ENCODE assay signal across 8 mouse cellular contexts in genomic region chr1:52844782-52845665, GRCm38 (mm10). TPM values are rescaled to one million over a fixed set of nuclear protein-coding genes. Genes with fewer than 3 reads are reported as not detected.
DNase-seq lines count a peak whose midpoint lies in the region; ATAC-seq lines count a peak whose summit lies in the region.

TSS of gene Hibch (plus strand) at chr1:52844929.

- H3K4me3 ChIP-seq in hindbrain, embryonic 12.5 days, result peak within 1 kb of the TSS; percentile 53

- H3K36me3 ChIP-seq in hindbrain, embryonic 12.5 days, result no peaks in the 10 kb centered on the region

- peak within 1 kb of the TSS; percentile 65 for H3K9ac ChIP-seq in hindbrain, embryonic 12.5 days

- no peaks in the 10 kb centered on the region for H3K9me3 ChIP-seq in hindbrain, embryonic 12.5 days (replicated peaks)

- peak; percentile 100 for DNase-seq in NIH3T3 (ENCODE audit: low read depth)
- peak; percentile 99 for DNase-seq in cerebellum, postnatal 10 days
- DNase-seq in frontal cortex, postnatal 10 days (ENCODE audit: low spot score in 2 of 2), result peak; percentile 97 to 98
- DNase-seq in layer of hippocampus, postnatal 14 days (ENCODE audit: low spot score in 2 of 2), result peak; percentile 91 to 97
- DNase-seq in lung, postnatal 14 days, result peak; percentile 98
- DNase-seq in retina, adult 2 months (ENCODE audit: low read depth, low spot score), result peak; percentile 95
- peak; percentile 98 to 99 for DNase-seq in thymus, postnatal 36 days

- H3K4me1 ChIP-seq in hindbrain, embryonic 12.5 days, result peaks cover 13% of the 10 kb centered on the region

- no peaks in the 10 kb centered on the region for H3K27me3 ChIP-seq in hindbrain, embryonic 12.5 days

- peak; percentile 100 for ATAC-seq in hindbrain, embryonic 12.5 days (ENCODE audit: low FRiP score)

- H3K4me2 ChIP-seq in hindbrain, embryonic 12.5 days (replicated peaks), result peak within 1 kb of the TSS; percentile 62

- H3K27ac ChIP-seq in hindbrain, embryonic 12.5 days, result peak within 1 kb of the TSS; percentile 82

- WGBS in hindbrain, embryonic 12.5 days, result 3% methylated on average over 45 of the region's 45 CpGs

RNA-seq across cellular contexts. Expression of gene Hibch, which starts in this region (rescaled TPM):
- polyA plus RNA-seq in hindbrain, embryonic 12.5 days (2016; fragmentation: Nextera tagmentation; extraction: Ambion mirVana), result 32.0 and 32.6 TPM in 2 replicates
- 10 to 100 TPM; 14.1 to 16.5 TPM for total RNA-seq in layer of hippocampus, postnatal 14 days (2021)

Comparison
In these comparisons a context has a peak if more than half of its experiments do, and no peak if none do; other contexts are left out.
1. Peak in every context shown above with its lines: DNase-seq, ATAC-seq, H3K4me3 ChIP-seq and H3K27ac ChIP-seq.